Mouse (Mus musculus): ENCODE results near the gene Dnmt3c.

Gene Dnmt3c

GRCm38 (mm10) chr2:153723098-153723497, 26.6 kb downstream of the Dnmt3c start:
- DNase-seq: no peak

GRCm38 (mm10) chr2:153724424-153724823, 28.0 kb downstream of the Dnmt3c start:
- DNase-seq: no peak

GRCm38 (mm10) chr2:153724871-153725270, 28.4 kb downstream of the Dnmt3c start:
- DNase-seq: no peak

DNA sequence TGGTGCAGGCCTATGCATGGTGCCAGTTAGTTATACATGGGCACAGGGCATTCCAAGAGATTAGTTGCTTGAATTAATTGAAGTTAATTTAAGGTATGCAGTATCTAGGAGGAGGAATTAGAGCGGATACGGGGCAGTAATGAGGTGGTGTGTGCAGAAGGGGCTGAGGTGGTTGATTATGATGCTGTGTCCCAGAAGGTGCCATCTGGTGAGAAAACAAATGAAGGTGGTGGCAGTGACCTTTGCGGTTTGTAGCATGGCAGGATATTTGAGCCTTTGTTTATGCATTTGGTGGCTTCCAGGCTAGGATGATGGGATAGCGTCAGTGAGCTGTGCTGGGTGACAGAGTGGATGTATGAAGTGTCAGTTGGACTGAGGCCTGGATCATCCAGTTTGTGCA, 28.8 kb downstream of the Dnmt3c start:
- DNase-seq: no peak

GRCm38 (mm10) chr2:153734033-153734432, 37.6 kb downstream of the Dnmt3c start:
- DNase-seq: no peak

DNA sequence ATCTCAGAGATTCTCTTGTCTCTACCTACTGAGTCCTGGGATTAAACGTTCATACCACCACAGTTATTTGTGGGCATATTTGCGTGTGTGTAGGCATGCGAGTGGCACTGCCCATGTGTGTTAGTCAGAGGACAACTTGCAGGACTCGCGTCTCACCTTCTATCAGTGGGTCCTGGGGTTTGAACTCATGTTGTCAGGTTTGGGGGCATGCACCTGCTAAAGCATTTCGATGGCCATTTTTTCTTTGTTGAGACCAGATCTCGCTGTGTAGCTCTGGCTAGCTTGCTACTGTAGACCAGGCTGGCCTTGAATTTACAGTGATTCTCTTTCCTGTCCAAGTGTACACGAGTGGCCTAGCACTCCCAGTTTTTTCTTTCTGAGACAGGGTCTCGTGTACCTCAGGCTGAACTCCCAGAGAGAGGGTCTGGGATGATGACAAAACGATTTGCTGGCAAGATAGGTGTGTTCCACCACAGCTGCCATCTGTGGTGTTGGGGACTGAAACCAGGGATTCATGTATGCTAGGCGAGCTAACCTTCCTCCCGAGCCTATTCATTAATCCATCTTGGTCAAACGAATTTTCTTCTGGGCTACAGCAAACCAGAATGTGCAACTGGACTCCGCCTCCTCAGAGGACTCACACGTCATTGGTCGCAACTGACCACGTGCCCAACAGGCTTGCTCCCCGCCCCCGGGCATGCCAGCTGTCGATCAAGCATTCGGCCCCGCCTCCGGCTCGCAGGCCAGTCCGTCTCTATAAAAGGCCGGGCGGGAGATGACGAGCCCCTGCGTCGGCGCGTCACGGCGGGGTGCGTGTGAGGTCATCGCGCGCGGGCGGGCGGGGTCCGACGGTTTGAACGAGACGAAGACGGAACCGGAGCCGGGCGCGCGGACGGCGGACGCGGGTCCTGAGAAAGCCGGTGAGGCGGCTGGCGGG, 44.3 kb downstream of the Dnmt3c start, which contains the start of gene Mapre1:
Gene Mapre1 (plus strand): TSS at position 775 of the 937 bp plus-strand sequence.
- DNase-seq: peak; percentile 99 to 100

GRCm38 (mm10) chr2:153741437-153742065, 45.1 kb downstream of the Dnmt3c start:
- DNase-seq: no peak

DNA sequence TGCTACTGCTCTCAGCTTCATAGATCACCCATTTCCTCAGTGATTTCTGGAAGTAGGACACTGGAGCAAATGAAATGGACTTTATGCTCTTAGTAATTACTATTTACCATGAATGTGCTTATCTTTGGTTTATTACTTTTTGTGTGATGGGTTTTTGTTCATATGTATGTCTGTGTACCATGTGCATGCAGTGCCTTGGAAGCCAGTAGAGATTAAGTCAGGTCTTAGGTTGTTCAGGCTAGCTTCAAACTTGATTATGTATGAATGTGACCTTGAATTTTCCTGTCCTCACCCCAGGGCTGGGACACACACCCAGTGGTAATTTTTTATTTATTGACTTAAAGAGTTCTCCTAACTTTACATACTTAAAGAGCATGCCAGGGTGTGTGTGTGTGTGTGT, 51.5 kb downstream of the Dnmt3c start:
- no peak for DNase-seq

GRCm38 (mm10) chr2:153750363-153750762, 53.9 kb downstream of the Dnmt3c start:
- DNase-seq: no peak

DNA sequence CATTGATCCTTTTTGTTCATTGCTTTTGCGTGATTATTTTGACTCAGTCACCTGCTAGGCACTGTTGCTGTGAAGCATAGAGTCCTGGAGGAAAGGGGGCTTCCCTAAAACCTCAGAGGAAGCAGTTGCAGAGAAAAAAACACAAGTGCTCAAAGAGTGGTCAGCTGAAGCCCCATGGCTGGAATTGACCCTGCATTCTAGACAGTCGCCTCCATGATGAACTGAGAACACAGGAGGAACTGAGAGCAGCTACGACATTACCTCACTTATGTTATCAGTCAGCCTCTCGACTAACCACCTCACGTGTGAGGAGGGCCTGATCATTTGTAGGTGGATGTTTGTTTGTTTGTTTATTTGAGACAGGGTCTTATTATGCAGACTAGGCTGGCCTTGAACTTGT, 65.7 kb downstream of the Dnmt3c start:
- DNase-seq: no peak

GRCm38 (mm10) chr2:153767484-153767883, 71.0 kb downstream of the Dnmt3c start:
- DNase-seq: no peak

GRCm38 (mm10) chr2:153768881-153769280, 72.4 kb downstream of the Dnmt3c start:
- DNase-seq: no peak

DNA sequence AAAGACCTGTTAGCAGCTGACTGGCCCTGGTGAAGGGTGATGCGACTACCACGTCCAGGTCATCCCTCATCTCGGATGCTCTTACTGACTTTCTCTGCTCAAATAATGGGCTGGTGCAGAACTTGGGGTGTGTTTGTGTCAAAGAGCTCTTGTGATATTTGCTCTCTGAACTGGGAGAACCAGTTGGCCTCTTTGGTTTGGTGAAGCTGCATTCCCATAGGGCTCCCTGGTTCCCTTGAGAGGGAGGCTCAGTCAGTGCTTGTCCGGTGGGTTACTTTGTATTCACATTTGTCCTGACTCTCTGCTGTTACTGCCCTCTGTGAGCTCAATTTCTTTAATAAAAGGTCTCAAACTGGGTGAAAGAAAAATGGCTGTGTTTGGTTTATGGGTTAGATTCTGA, 76.5 kb downstream of the Dnmt3c start:
- DNase-seq: no peak

GRCm38 (mm10) chr2:153775472-153775871, 79.0 kb downstream of the Dnmt3c start:
- DNase-seq: no peak

- DNase-seq: peak; percentile 10 to 23
Measured at GRCm38 (mm10) chr2:153778638-153779362, 82.3 kb downstream of the Dnmt3c start.

All from cerebellum, postnatal 36 days (tissue).